Mouse (Mus musculus) C2C12 (cell line): ENCODE data around the gene Diablo.

Experiments
- CTCF ChIP-seq: IDR thresholded peaks from one replicate; pipeline ENCODE4 v1.5.1; 2011; ENCODE audit not compliant: control insufficient read depth, insufficient read depth, insufficient read length
- FOSL1 ChIP-seq: IDR thresholded peaks from one replicate; pipeline ENCODE4 v1.8.0; 2011; ENCODE audit warnings: mild to moderate bottlenecking, low read length; ENCODE audit not compliant: poor library complexity, insufficient read depth, severe bottlenecking

- TF ChIP-seq CTCF (no peak), FOSL1 (no peak)
Measured at GRCm38 (mm10) chr5:123489112-123489785, 34.7 kb downstream of the Diablo start, which contains the start of the genes Lrrc43 and Il31.
